Mouse (Mus musculus): ENCODE measurements around the gene Prkar1b.

- TF ChIP-seq CEBPB (IDR thresholded peaks at IDR 0.05; ENCODE audit: low read depth) (no peak), CTCF (IDR thresholded peaks at IDR 0.05; ENCODE audit: control insufficient read depth, insufficient read depth, insufficient read length) (no peak), MAX (IDR thresholded peaks at IDR 0.05) (no peak), FOSL1 (IDR thresholded peaks at IDR 0.05; ENCODE audit: insufficient read depth, low read length, poor library complexity, severe bottlenecking) (no peak), USF1 (IDR thresholded peaks at IDR 0.05; ENCODE audit: low read depth) (no peak), MYOD1 (IDR thresholded peaks at IDR 0.05; ENCODE audit: control insufficient read depth, insufficient read length, low read depth) (no peak), MYOG (IDR thresholded peaks at IDR 0.05; ENCODE audit: control insufficient read depth, extremely low read depth, insufficient read length) (no peak)
Measured at GRCm38 (mm10) chr5:139174141-139174540, 24.3 kb upstream of the Prkar1b start.

Data from C2C12 (cell line).